Mouse (Mus musculus) left cerebral cortex, adult 2 months (tissue): Measurements from ENCODE around the gene Fam78b. TPM values are rescaled to one million over a fixed set of nuclear protein-coding genes. Genes with fewer than 3 reads are reported as not detected.

ENCODE experiments used
- DNase-seq, 2 experiments: peaks; one replicate each; pipeline ENCODE4 v3.0.0; 2021 to 2022; ENCODE audit warnings: low spot score in 2 of 2, mixed read lengths in 1 of 2; ENCODE audit errors: extremely low spot score in 1 of 2
- H3K27ac ChIP-seq: fragments of 200-600 bp; 2 replicates; pipeline ENCODE4 v1.8.1; 2022
- H3K4me3 ChIP-seq: fragments of 200-600 bp; 2 replicates; pipeline ENCODE4 v1.8.1; 2022
- CTCF ChIP-seq: fragments of 200-600 bp; IDR thresholded peaks from 2 replicates; pipeline ENCODE4 v1.8.1; 2022; ENCODE audit warnings: antibody characterized with exemption, mild to moderate bottlenecking, moderate library complexity
- intact Hi-C: fragments of 180-260 bp; cut with DNase I; formaldehyde crosslinking; loops from one replicate; pipeline ENCODE4 v1.15.1; 2025
- total RNA-seq, 2 experiments: library from RNA; stranded (reverse); gene quantifications; 2 replicates each; pipeline ENCODE4 v1.2.3; 2021

Fam78b gene
- total RNA-seq, 2 experiments from 2014 or later: 31.7 to 33.2 TPM

DNA sequence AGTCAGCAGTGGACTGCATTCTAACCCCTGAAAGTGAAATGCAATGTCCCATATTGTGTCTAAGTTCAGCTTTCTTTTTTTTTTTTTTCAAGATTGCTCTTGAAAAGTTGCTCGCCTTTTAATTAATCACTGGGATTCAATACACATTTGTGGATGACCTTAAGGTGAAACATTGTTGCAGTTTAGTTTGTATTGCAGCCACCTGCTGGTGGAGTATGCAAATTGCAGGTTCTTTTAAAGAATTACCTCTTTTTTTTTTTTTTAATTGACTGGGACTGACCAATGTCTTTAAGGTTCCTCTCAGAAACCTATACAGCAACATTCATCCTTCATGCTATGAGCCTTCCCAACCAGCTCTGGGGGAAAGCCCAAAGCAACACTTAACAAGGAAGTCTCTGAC is 33.2 kb downstream of the Fam78b start:
- peak; percentile 56 for TF ChIP-seq CTCF
- intact Hi-C loops: loop anchor here (2.0 kb wide), 1 partner anchor 252 kb away; no protein-coding TSS in a partner anchor
- Histone ChIP-seq H3K4me3 (no peak overlapping the region), H3K27ac (no peak overlapping the region)
- DNase-seq: no peak

DNA sequence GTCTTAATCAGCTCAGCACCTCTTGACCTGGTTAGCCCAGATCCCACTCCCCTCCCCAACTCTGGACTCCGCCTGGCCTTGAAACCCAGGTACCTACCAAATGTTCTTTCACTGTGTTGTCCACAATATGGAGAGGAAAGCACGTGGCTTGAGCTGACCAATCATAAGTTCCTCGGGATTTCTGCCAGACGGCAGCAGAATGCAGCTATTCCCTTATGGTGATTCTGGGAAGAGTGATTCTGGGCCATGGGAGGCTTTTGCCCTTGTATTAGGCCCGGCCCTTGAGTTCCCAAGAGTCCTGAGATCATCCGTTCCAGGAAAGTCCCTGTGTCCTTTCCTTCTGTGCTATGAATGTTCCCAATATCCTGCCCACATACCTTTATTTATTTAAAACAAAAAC is 41.3 kb downstream of the Fam78b start:
- no peak overlapping the region for H3K4me3 ChIP-seq
- H3K27ac ChIP-seq: no peak overlapping the region
- intact Hi-C loops: no loop called here
- no peak for TF ChIP-seq CTCF
- DNase-seq: no peak

DNA sequence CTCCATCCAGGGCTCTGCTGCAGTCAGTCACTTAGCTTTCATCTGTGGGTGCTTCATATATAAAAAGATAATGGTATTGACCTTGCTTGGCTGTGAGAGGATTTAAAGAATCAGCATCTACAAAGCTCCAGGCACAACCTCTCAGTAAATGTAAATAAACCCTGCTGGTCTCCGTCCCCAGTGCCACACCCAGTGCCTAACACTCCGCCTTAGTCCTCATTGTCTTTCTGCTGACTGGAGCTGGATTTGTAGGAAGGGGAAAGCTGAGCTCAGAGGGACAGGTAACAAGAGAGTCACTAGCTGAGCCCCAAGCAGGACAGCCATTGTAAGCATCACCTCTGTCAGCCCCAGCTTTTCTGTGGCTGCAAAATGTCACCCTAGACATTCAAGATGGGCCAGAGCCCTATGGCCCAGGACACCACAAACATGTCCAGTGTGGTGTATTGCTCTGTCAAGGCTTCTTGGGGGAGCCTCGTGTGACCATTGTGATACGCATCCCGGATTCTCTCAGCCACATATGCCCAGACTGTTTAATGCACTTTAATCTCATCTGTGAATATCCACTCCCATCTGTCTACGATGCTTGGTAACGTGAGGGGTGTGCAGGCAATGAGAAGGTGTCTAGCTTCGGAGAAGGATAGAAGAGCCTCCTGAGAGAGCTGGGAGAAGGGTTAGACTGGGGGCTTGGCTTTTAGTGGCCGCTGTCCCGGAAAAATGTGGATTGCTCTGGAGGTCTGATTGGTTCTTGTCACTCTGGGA is 45.1 kb downstream of the Fam78b start:
- no peak for DNase-seq
- intact Hi-C loops: no loop called here
- no peak overlapping the region for H3K4me3 ChIP-seq
- no peak for TF ChIP-seq CTCF
- H3K27ac ChIP-seq: no peak overlapping the region

DNA sequence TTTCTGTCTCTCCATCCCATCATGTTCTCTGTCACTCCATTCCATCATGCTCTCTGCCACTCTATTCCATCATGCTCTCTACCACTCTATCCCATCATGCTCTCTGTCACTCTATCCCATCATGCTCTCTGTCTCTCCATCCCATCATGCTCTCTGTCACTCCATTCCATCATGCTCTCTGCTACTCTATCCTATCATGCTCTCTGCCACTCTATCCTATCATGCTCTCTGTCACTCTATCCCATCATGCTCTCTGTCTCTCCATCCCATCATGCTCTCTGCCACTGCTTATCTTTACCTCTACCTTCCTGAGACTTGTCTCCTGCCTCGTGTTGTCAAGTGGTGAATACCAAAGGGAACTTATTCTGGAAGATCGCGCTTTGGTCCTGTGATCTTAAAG is 49.6 kb downstream of the Fam78b start:
- Histone ChIP-seq H3K4me3 (no peak overlapping the region), H3K27ac (no peak overlapping the region)
- no peak for TF ChIP-seq CTCF
- DNase-seq: no peak
- intact Hi-C loops: no loop called here

DNA sequence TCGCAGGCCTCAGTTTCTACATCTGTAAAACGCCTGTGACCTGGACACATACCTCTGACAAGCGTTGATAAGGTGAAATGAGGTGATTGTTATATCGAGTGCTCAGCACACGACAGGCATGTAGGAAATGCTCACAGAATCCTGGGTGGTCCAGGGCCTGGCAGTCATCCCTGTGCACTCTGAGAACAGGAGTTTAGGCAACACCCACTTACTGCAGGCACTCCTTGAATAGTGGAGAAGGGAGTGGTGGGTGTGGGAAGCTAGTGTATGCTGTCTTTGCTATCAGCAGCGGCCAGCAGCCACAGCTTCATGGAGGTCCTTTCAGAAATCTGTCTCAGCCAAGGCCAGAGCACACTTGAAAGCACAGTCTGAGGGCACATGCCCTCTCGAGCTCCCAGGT is 52.8 kb downstream of the Fam78b start:
- intact Hi-C loops: no loop called here
- no peak for TF ChIP-seq CTCF
- Histone ChIP-seq H3K27ac (no peak overlapping the region), H3K4me3 (no peak overlapping the region)
- no peak for DNase-seq

DNA sequence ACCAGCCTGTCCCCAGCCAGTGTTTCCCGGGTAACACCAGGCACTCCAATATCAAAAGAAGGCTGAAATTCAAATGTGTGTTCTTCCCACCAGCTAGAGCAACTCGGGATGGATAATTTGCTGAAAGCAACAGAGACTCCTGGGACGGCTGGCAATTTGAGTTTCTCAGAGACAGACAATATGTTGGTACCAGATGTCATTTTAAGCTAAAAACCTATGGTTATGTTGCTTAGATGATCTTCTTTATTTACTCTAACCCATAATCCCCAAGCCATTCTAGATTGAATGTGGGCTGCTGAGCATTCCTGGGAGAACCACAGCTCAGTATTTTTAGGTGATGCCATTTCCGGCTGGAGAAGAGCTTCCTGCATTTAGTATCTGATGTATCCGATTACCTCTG is 56.3 kb downstream of the Fam78b start:
- no peak for DNase-seq
- Histone ChIP-seq H3K4me3 (no peak overlapping the region), H3K27ac (no peak overlapping the region)
- intact Hi-C loops: no loop called here
- TF ChIP-seq CTCF: no peak

GRCm38 (mm10) chr1:167059550-167060285 is 58.5 kb downstream of the Fam78b start:
- TF ChIP-seq CTCF: no peak
- intact Hi-C loops: loop anchor here (5.0 kb wide), 1 partner anchor 57 kb away; the partner anchor contains the start of gene Fam78b
- DNase-seq: no peak
- no peak overlapping the region for H3K27ac ChIP-seq
- no peak overlapping the region for H3K4me3 ChIP-seq

GRCm38 (mm10) chr1:167063971-167064370 is 62.8 kb downstream of the Fam78b start:
- no peak overlapping the region for H3K4me3 ChIP-seq
- intact Hi-C loops: loop anchor here (5.0 kb wide), 1 partner anchor 62 kb away; the partner anchor contains the start of gene Fam78b
- TF ChIP-seq CTCF: no peak
- DNase-seq: no peak
- H3K27ac ChIP-seq: no peak overlapping the region

DNA sequence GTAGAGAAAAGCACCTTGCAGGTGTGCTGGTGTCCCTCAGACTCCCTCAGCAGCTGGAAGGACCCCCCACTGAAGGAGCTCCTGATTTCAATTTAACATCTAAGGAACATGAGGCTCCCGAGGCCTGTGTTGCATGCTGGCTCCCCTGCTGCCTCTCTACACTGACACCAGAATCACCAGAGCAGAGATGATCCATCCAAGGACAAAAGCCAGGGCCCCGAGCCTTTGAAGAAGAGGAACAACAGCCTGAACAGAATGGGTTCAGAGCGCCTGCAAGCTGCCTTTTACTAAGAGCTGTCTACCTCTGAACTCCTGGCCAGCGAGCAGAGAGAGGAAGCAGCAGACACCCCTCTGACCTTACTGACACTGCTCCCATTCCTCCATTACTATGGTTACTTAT is 64.3 kb downstream of the Fam78b start:
- no peak for TF ChIP-seq CTCF
- intact Hi-C loops: no loop called here
- H3K27ac ChIP-seq: no peak overlapping the region
- no peak for DNase-seq
- H3K4me3 ChIP-seq: no peak overlapping the region

DNA sequence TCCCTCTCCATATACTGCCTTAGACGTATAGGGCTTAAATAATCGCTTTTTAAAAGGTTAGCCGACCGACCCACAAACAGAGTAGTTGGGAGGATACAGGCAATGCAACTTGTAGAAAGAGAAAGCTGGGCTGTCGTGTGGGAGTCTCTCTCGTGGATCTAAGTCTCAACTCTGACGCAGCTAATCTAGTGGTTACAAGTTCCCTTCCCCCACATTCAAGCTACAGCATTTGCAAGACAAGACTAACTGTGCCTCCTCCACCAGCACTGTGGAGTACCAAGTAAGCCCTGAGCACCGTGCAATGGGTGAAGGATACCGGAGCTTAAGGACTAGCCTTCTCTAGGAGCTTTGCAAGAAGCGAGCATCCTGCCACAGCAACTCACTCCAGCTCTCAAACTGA is 64.8 kb downstream of the Fam78b start:
- intact Hi-C loops: no loop called here
- TF ChIP-seq CTCF: no peak
- Histone ChIP-seq H3K4me3 (no peak overlapping the region), H3K27ac (no peak overlapping the region; the same call in 1 of the 2 replicates)
- DNase-seq: no peak

GRCm38 (mm10) chr1:167066933-167067341 is 65.7 kb downstream of the Fam78b start:
- H3K27ac ChIP-seq: no peak overlapping the region

DNA sequence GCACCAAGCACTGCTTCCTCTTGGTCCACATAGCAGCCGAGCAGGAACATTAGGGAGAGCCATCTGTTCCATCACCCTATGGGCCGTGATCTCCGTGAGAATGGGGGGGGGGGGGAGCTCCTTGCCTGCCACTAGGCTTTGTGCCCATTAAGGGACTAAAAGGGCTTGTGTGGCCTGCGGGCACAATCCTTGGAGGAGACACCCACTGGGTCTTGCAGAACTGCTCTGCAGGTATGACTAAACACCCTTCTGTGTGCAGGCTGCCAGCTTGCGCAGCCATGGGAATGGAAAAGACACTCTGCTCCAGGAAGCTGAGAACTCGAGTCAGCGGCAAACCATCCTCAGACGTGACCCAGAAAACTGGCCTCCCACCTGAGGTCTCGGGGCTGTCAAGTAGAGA is 68.5 kb downstream of the Fam78b start:
- no peak for DNase-seq
- Histone ChIP-seq H3K4me3 (no peak overlapping the region), H3K27ac (no peak overlapping the region)
- intact Hi-C loops: no loop called here
- TF ChIP-seq CTCF: no peak

More at GRCm38 (mm10) chr1:167066933-167067341, 65.7 kb downstream of the Fam78b start:
- no peak for TF ChIP-seq CTCF
- DNase-seq: no peak
- no peak overlapping the region for H3K4me3 ChIP-seq
- intact Hi-C loops: no loop called here
